Mouse (Mus musculus) CH12.LX (cell line): ENCODE data around the gene Taf8. TPM values are rescaled to one million over a fixed set of nuclear protein-coding genes. Genes with fewer than 3 reads are reported as not detected.

Experiments
- DNase-seq: peaks from one replicate; pipeline ENCODE4 v3.0.0-alpha.2; 2013; ENCODE audit errors: extremely low read depth
- H3K27ac ChIP-seq: 2 replicates; pipeline ENCODE4 v1.5.1; 2012; ENCODE audit warnings: low read depth, mild to moderate bottlenecking, control low read depth, moderate library complexity; ENCODE audit not compliant: insufficient read depth
- H3K27me3 ChIP-seq: replicated peaks from 2 replicates; pipeline ENCODE3; 2012; ENCODE audit warnings: inconsistent platforms
- H3K36me3 ChIP-seq, 2 experiments: replicated peaks in 1 of 2; 2 replicates each; pipeline versions ENCODE3 to v1.6.1; 2012; ENCODE audit warnings: inconsistent platforms in 1 of 2, low read length in 1 of 2, mild to moderate bottlenecking in 1 of 2, mixed read lengths in 1 of 2, moderate library complexity in 1 of 2; ENCODE audit not compliant: control insufficient read depth in 1 of 2, insufficient read depth in 1 of 2
- H3K4me1 ChIP-seq, 2 experiments: 2 replicates each; pipeline ENCODE4 v1.6.1; 2012; ENCODE audit warnings: inconsistent platforms in 1 of 2, moderate library complexity in 1 of 2; ENCODE audit not compliant: insufficient read depth in 2 of 2, control insufficient read depth in 1 of 2
- H3K4me2 ChIP-seq: 2 replicates; pipeline ENCODE4 v1.6.1; 2012; ENCODE audit warnings: low read depth, mild to moderate bottlenecking, control low read depth; ENCODE audit not compliant: poor library complexity, insufficient read depth, severe bottlenecking
- H3K4me3 ChIP-seq, 3 experiments: fragments of 150-350 bp in 1 of 3; sonication (generic) in 1 of 3; replicated peaks in 1 of 3; 2 replicates each; pipeline versions ENCODE3 to v1.5.1; 2011 to 2012; ENCODE audit warnings: low read depth in 2 of 3, low read length in 2 of 3, mild to moderate bottlenecking in 2 of 3, moderate library complexity in 2 of 3, control low read depth in 1 of 3, improper control_type of control experiment in 1 of 3, inconsistent platforms in 1 of 3, mixed read lengths in 1 of 3; ENCODE audit not compliant: poor library complexity in 1 of 3
- H3K79me2 ChIP-seq: replicated peaks from 2 replicates; pipeline ENCODE4 v1.6.1; 2012; ENCODE audit warnings: mild to moderate bottlenecking, moderate library complexity; ENCODE audit not compliant: control insufficient read depth, poor library complexity, insufficient read depth, severe bottlenecking; ENCODE audit errors: extremely low read depth
- H3K9ac ChIP-seq: 2 replicates; pipeline ENCODE4 v1.6.1; 2012; ENCODE audit warnings: low read depth, mild to moderate bottlenecking, control low read depth, moderate library complexity; ENCODE audit not compliant: insufficient read depth
- H3K9me3 ChIP-seq: replicated peaks from 2 replicates; pipeline ENCODE3; 2012; ENCODE audit warnings: low read length, inconsistent platforms, mixed read lengths
- BHLHE40 ChIP-seq: IDR thresholded peaks from 2 replicates; pipeline ENCODE4 v1.6.1; 2011; ENCODE audit warnings: mild to moderate bottlenecking, low read depth, low read length, improper control_type of control experiment
- CHD1 ChIP-seq: IDR thresholded peaks from 2 replicates; pipeline ENCODE4 v1.6.1; 2012; ENCODE audit warnings: low read depth, low read length, improper control_type of control experiment, inconsistent platforms
- CHD2 ChIP-seq: IDR thresholded peaks from 2 replicates; pipeline ENCODE4 v1.6.1; 2011; ENCODE audit warnings: low read length, improper control_type of control experiment
- CTCF ChIP-seq, 2 experiments: IDR thresholded peaks in 1 of 2; conservative IDR thresholded peaks in 1 of 2; 2 replicates each; pipeline ENCODE4 v1.5.1; 2011 to 2012; ENCODE audit warnings: low read depth in 2 of 2, low read length in 2 of 2, improper control_type of control experiment in 1 of 2, inconsistent platforms in 1 of 2, mild to moderate bottlenecking in 1 of 2, moderate library complexity in 1 of 2
- E2F4 ChIP-seq: IDR thresholded peaks from 2 replicates; pipeline ENCODE4 v1.6.1; 2011; ENCODE audit warnings: low read depth, low read length, improper control_type of control experiment; ENCODE audit not compliant: insufficient replicate concordance
- ELF1 ChIP-seq: IDR thresholded peaks from 2 replicates; pipeline ENCODE4 v1.6.1; 2014; ENCODE audit warnings: low read depth, mild to moderate bottlenecking, inconsistent platforms, low read length, improper control_type of control experiment
- ETS1 ChIP-seq: conservative IDR thresholded peaks from 2 replicates; pipeline ENCODE4 v1.6.1; 2012; ENCODE audit warnings: low read depth, mild to moderate bottlenecking, inconsistent platforms, low read length, improper control_type of control experiment, moderate library complexity
- JUN ChIP-seq: IDR thresholded peaks from 2 replicates; pipeline ENCODE4 v1.6.1; 2011; ENCODE audit warnings: low read depth, mild to moderate bottlenecking, low read length, improper control_type of control experiment, moderate library complexity; ENCODE audit not compliant: insufficient read depth
- MAFK ChIP-seq: IDR thresholded peaks from 2 replicates; pipeline ENCODE4 v1.6.1; 2011; ENCODE audit warnings: low read length, improper control_type of control experiment; ENCODE audit not compliant: insufficient replicate concordance
- MAZ ChIP-seq: IDR thresholded peaks from 2 replicates; pipeline ENCODE4 v1.6.1; 2012; ENCODE audit warnings: low read depth, mild to moderate bottlenecking, inconsistent platforms, low read length, improper control_type of control experiment, moderate library complexity
- MEF2A ChIP-seq: IDR thresholded peaks from 2 replicates; pipeline ENCODE4 v1.6.1; 2014; ENCODE audit warnings: low read depth, mild to moderate bottlenecking, inconsistent platforms, low read length, improper control_type of control experiment, borderline replicate concordance
- MXI1 ChIP-seq: IDR thresholded peaks from 2 replicates; pipeline ENCODE4 v1.6.1; 2011; ENCODE audit warnings: mild to moderate bottlenecking, low read depth, low read length, improper control_type of control experiment
- MYC ChIP-seq: IDR thresholded peaks from 2 replicates; pipeline ENCODE4 v1.6.1; 2011; ENCODE audit warnings: low read depth, mild to moderate bottlenecking, improper control_type of control experiment, low read length
- NELFE ChIP-seq: IDR thresholded peaks from 2 replicates; pipeline ENCODE4 v1.6.1; 2011; ENCODE audit warnings: low read depth, low read length, improper control_type of control experiment
- POLR2A ChIP-seq: IDR thresholded peaks from 2 replicates; pipeline ENCODE4 v1.6.1; 2011; ENCODE audit warnings: low read depth, mild to moderate bottlenecking, improper control_type of control experiment, low read length
- POLR2AphosphoS2 ChIP-seq: IDR thresholded peaks from 2 replicates; pipeline ENCODE4 v1.6.1; 2011; ENCODE audit warnings: low read depth, low read length, improper control_type of control experiment
- RAD21 ChIP-seq: IDR thresholded peaks from 2 replicates; pipeline ENCODE4 v1.6.1; 2011; ENCODE audit warnings: low read depth, mild to moderate bottlenecking, low read length, improper control_type of control experiment, moderate library complexity
- SMC3 ChIP-seq: IDR thresholded peaks from 2 replicates; pipeline ENCODE4 v1.6.1; 2011; ENCODE audit warnings: low read depth, low read length, improper control_type of control experiment
- TBP ChIP-seq: conservative IDR thresholded peaks from 2 replicates; pipeline ENCODE4 v1.6.1; 2011; ENCODE audit warnings: low read depth, low read length, improper control_type of control experiment
- USF1 ChIP-seq: IDR thresholded peaks from 2 replicates; pipeline ENCODE4 v1.6.1; 2014; ENCODE audit warnings: low read depth, mild to moderate bottlenecking, inconsistent platforms, low read length, improper control_type of control experiment
- USF2 ChIP-seq: conservative IDR thresholded peaks from 2 replicates; pipeline ENCODE4 v1.6.1; 2011; ENCODE audit warnings: low read depth, low read length, improper control_type of control experiment
- ZKSCAN1 ChIP-seq: IDR thresholded peaks from 2 replicates; pipeline ENCODE4 v1.6.1; 2012; ENCODE audit warnings: low read depth, inconsistent platforms, low read length, improper control_type of control experiment, borderline replicate concordance
- ZNF384 ChIP-seq: IDR thresholded peaks from 2 replicates; pipeline ENCODE4 v1.6.1; 2012; ENCODE audit warnings: low read depth, low read length, improper control_type of control experiment, inconsistent platforms
- dilution Hi-C: fragments of 300-500 bp; cut with MboI; formaldehyde crosslinking; loops from 2 replicates; pipeline ENCODE4 v1.14.3; 2020; ENCODE audit warnings: low sequenced_read_pairs; ENCODE audit not compliant: extremely low pct_unique_long_range_greater_than_20kb, extremely low pct_ligation_motif_present
- in situ Hi-C: fragments of 300-500 bp; cut with MboI; formaldehyde crosslinking; loops from 3 replicates; pipeline ENCODE4 v1.14.3; 2019; ENCODE audit warnings: low sequenced_read_pairs, low pct_ligation_motif_present, low pct_unique_long_range_greater_than_20kb, mixed read lengths
- polyA plus RNA-seq: library from polyadenylated mRNA; unstranded; fragments of >175 nt; gene quantifications from 2 replicates; pipeline ENCODE4 v1.2.1, GENCODE M21; 2012; ENCODE audit warnings: low read depth; ENCODE audit not compliant: insufficient read length
- total RNA-seq, 2 experiments: library from RNA; depleted of rRNA; stranded (reverse); fragments of 300-350 nt in 1 of 2; fragments of >200 nt in 1 of 2; gene quantifications; 2 replicates each; pipeline ENCODE4 v1.2.3; 2012 to 2014

Gene Taf8
- total and polyA plus RNA-seq, 3 experiments = 16.9 to 18.0 (median 17.0) TPM

- in situ Hi-C loops = no loop called here
- H3K36me3 ChIP-seq = no peaks in the 10 kb centered on the region
- no peak overlapping the region for H3K4me2 ChIP-seq
- no peaks in the 10 kb centered on the region for H3K79me2 ChIP-seq
- no peak for DNase-seq
- TF ChIP-seq CHD1 (no peak), ELF1 (no peak), USF2 (no peak), RAD21 (no peak), TBP (no peak), MEF2A (no peak), ZNF384 (no peak), MAFK (no peak), ETS1 (no peak), SMC3 (no peak), NELFE (no peak), CHD2 (no peak), CTCF (conservative IDR thresholded peaks at IDR 0.05 in 1 of 2, IDR thresholded peaks at IDR 0.05 in 1 of 2; ENCODE audit: low read depth in 2 of 2, low read length in 2 of 2) (no peak), E2F4 (no peak), MXI1 (no peak), USF1 (no peak), JUN (no peak), POLR2AphosphoS2 (no peak), MAZ (no peak), POLR2A (no peak)
- no peak overlapping the region for H3K9ac ChIP-seq
- H3K27ac ChIP-seq = no peak overlapping the region
- H3K4me3 ChIP-seq = no peak overlapping the region
- H3K4me1 ChIP-seq = peaks cover 4 to 38% of the 10 kb centered on the region in 2 experiments
- peaks cover 8% of the 10 kb centered on the region for H3K9me3 ChIP-seq
- dilution Hi-C loops = no loop called here
- no peaks in the 10 kb centered on the region for H3K27me3 ChIP-seq
These were observed 62.6 kb downstream of the Taf8 start for GRCm38 (mm10) chr17:47439396-47440028.

GRCm38 (mm10) chr17:47438611-47439010, 63.5 kb downstream of the Taf8 start:
- H3K27ac ChIP-seq = no peak overlapping the region
- no peak overlapping the region for H3K4me2 ChIP-seq

More at GRCm38 (mm10) chr17:47438611-47439010, 63.5 kb downstream of the Taf8 start:
- in situ Hi-C loops = no loop called here
- no peak for DNase-seq
- dilution Hi-C loops = no loop called here
- Histone ChIP-seq H3K4me3 (no peak overlapping the region), H3K36me3 (no peaks in the 10 kb centered on the region), H3K9me3 (peaks cover 8% of the 10 kb centered on the region), H3K9ac (no peak overlapping the region), H3K27me3 (no peaks in the 10 kb centered on the region), H3K79me2 (no peaks in the 10 kb centered on the region), H3K4me1 (peaks cover 4 to 31% of the 10 kb centered on the region in 2 experiments)
- TF ChIP-seq JUN (no peak), ZKSCAN1 (no peak), MYC (no peak), BHLHE40 (no peak), USF1 (no peak)
